In the genomic region with DNA sequence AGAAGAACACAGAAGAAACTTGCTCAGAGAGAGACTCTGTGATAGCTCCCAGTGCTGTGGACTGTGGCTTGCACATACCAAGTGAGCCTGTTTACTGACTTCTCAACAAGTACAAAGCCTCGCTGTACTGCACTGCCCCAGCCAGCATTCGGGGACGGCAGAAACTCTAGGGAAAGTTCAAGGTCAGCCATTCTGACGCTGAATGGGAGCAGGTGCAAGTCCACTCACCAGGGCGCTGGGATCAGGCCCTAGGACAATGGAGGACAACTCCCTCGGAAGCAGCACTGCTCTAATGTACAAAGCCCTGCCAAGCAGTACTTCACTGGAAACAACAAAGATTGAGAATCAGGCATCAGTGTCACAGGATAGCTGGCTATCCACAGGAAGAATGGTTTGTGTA, we compare ENCODE assay signal across 13 mouse cellular contexts. TPM values are rescaled to one million over a fixed set of nuclear protein-coding genes. Genes with fewer than 3 reads are reported as not detected.
DNase-seq lines count a peak whose midpoint lies in the region; ATAC-seq and TF ChIP-seq lines count a peak whose summit lies in the region.
"Had no signal": no experiment of that assay in that cellular context is flagged by ENCODE, and none has a peak within 500 bp of the region (broad histone marks: within the 10 kb centered on the region; RNA-seq: fewer than 3 reads in every experiment).

No protein-coding gene starts in this region.

- peak; percentile 98 for TF ChIP-seq EP300 in ES-Bruce4 (IDR thresholded peaks at IDR 0.05; ENCODE audit: insufficient read depth, low read depth, low read length)

- H3K27me3 ChIP-seq in intestine, embryonic 15.5 days (replicated peaks): no peaks in the 10 kb centered on the region
- H3K27me3 ChIP-seq in intestine, embryonic 16.5 days (replicated peaks; ENCODE audit: control insufficient read depth, insufficient read depth, low read length): no peaks in the 10 kb centered on the region
- no peaks in the 10 kb centered on the region for H3K27me3 ChIP-seq in ES-Bruce4 (ENCODE audit: control insufficient read depth, insufficient read depth, low read length, poor library complexity, severe bottlenecking)
- H3K27me3 ChIP-seq: hindbrain, embryonic 13.5 days; limb, embryonic 12.5 days had no signal

- 59% methylated on average over 6 of the region's 6 CpGs for WGBS in intestine, embryonic 15.5 days
- 44% methylated on average over 6 of the region's 6 CpGs for WGBS in intestine, embryonic 16.5 days

- TF ChIP-seq CTCF in ES-Bruce4 (IDR thresholded peaks at IDR 0.05; ENCODE audit: low read depth, low read length): no peak
- TF ChIP-seq CTCF in brain, embryonic 14.5 days (IDR thresholded peaks at IDR 0.05; ENCODE audit: borderline replicate concordance, extremely low read depth, insufficient read depth, insufficient read length): no peak

- no peaks in the 10 kb centered on the region for H3K9me3 ChIP-seq in intestine, embryonic 15.5 days
- no peaks in the 10 kb centered on the region for H3K9me3 ChIP-seq in intestine, embryonic 16.5 days (ENCODE audit: control insufficient read depth, low read length)
- H3K9me3 ChIP-seq in ES-Bruce4 (replicated peaks; ENCODE audit: control insufficient read depth, insufficient read depth, low read length, poor library complexity, severe bottlenecking): peaks cover 18% of the 10 kb centered on the region
- H3K9me3 ChIP-seq: hindbrain, embryonic 13.5 days; limb, embryonic 12.5 days had no signal

- H3K4me1 ChIP-seq in intestine, embryonic 15.5 days (replicated peaks): no peaks in the 10 kb centered on the region
- H3K4me1 ChIP-seq in intestine, embryonic 16.5 days (ENCODE audit: control insufficient read depth, insufficient read depth, low read length): no peaks in the 10 kb centered on the region
- H3K4me1 ChIP-seq in ES-Bruce4 (ENCODE audit: control insufficient read depth, insufficient read depth, low read length): peaks cover 5% of the 10 kb centered on the region

- H3K4me2 ChIP-seq in intestine, embryonic 15.5 days (replicated peaks): no peak overlapping the region
- no peak overlapping the region for H3K4me2 ChIP-seq in intestine, embryonic 16.5 days (ENCODE audit: low read depth, low read length)
- H3K4me2 ChIP-seq: hindbrain, embryonic 13.5 days; limb, embryonic 12.5 days had no signal

- intact Hi-C loops in left cerebral cortex, postnatal 10 days (cut with DNase I): no loop called here

- no peaks in the 10 kb centered on the region for H3K36me3 ChIP-seq in intestine, embryonic 15.5 days
- H3K36me3 ChIP-seq in intestine, embryonic 16.5 days (ENCODE audit: control insufficient read depth, insufficient read depth, low read length): 0 out of 2 replicates have a peak, but pooled peaks cover 2% of the 10 kb centered on the region
- peaks cover 12% of the 10 kb centered on the region for H3K36me3 ChIP-seq in ES-Bruce4 (ENCODE audit: control insufficient read depth, insufficient read depth, low read length, poor library complexity, severe bottlenecking)

- TF ChIP-seq POLR2A in ES-Bruce4 (IDR thresholded peaks at IDR 0.05; ENCODE audit: insufficient read depth, low read length): no peak
- no peak for TF ChIP-seq POLR2A in brain, embryonic 14.5 days (IDR thresholded peaks at IDR 0.05; ENCODE audit: borderline replicate concordance, extremely low read depth, insufficient read depth, insufficient read length, poor library complexity, severe bottlenecking)

- ATAC-seq in intestine, embryonic 15.5 days: 0 out of 2 replicates have a peak, but pooled peaks have one; percentile 25
- ATAC-seq in intestine, embryonic 16.5 days: no peak

- peak; percentile 5 for DNase-seq in embryo, embryonic 10 days (ENCODE audit: low spot score)
- DNase-seq in embryo, embryonic 9.5 days (ENCODE audit: extremely low spot score): no peak
- peak; percentile 7 for DNase-seq in brain, embryonic 14.5 days (ENCODE audit: low read depth)
- DNase-seq in left cerebral cortex, postnatal 10 days (ENCODE audit: extremely low spot score in 1 of 2, low spot score in 2 of 2): no peak
- DNase-seq in right cerebral cortex, postnatal 14 days: no peak
- DNase-seq: cerebellum, adult 11-12 months; kidney, adult 9 months; layer of hippocampus, adult 9-11 months had no signal

- H3K9ac ChIP-seq in intestine, embryonic 15.5 days: no peak overlapping the region
- H3K9ac ChIP-seq in intestine, embryonic 16.5 days (ENCODE audit: low read depth, low read length): no peak overlapping the region
- no peak overlapping the region for H3K9ac ChIP-seq in ES-Bruce4 (ENCODE audit: low read depth, poor library complexity, severe bottlenecking)
- H3K9ac ChIP-seq: hindbrain, embryonic 13.5 days; limb, embryonic 12.5 days had no signal

- no peak overlapping the region for H3K27ac ChIP-seq in intestine, embryonic 15.5 days
- no peak overlapping the region for H3K27ac ChIP-seq in intestine, embryonic 16.5 days (ENCODE audit: low read length)
- H3K27ac ChIP-seq in ES-Bruce4 (ENCODE audit: insufficient read depth, low read length): peak overlapping the region; percentile 91
- H3K27ac ChIP-seq: hindbrain, embryonic 13.5 days; limb, embryonic 12.5 days had no signal

- H3K4me3 ChIP-seq in intestine, embryonic 15.5 days (replicated peaks): no peak overlapping the region
- no peak overlapping the region for H3K4me3 ChIP-seq in intestine, embryonic 16.5 days (ENCODE audit: low read length)
- H3K4me3 ChIP-seq in ES-Bruce4 (ENCODE audit: low read depth, low read length): no peak overlapping the region
- H3K4me3 ChIP-seq: hindbrain, embryonic 13.5 days; limb, embryonic 12.5 days had no signal

RNA-seq across cellular contexts. Expression of a gene that starts 16.2 kb away (rescaled TPM):
- polyA plus RNA-seq in intestine, embryonic 15.5 days (2015; fragmentation: Nextera tagmentation; extraction: Ambion mirVana): 544 and 685 TPM in 2 replicates
- 613 and 620 TPM in 2 replicates for polyA plus RNA-seq in intestine, embryonic 16.5 days (2015; fragmentation: Nextera tagmentation; extraction: Ambion mirVana)
- 212 and 245 TPM in 2 replicates for polyA plus RNA-seq in ES-Bruce4 (2011; ENCODE audit: insufficient read depth, insufficient read length, low read depth, missing spikeins)
- 76.9 and 99.6 TPM in 2 replicates for polyA plus RNA-seq in brain, embryonic 14.5 days (2012; rRNA removed)
- 100 to 1,000 TPM; 246 TPM for total RNA-seq in left cerebral cortex, postnatal 10 days (2021)

Comparison
In these comparisons a context has a peak if more than half of its experiments do, and no peak if none do; other contexts are left out.
1. DNase-seq: peak in embryo, embryonic 10 days (single experiment) and brain, embryonic 14.5 days (single experiment); none in embryo, embryonic 9.5 days (single experiment), left cerebral cortex, postnatal 10 days (0 of 2) and right cerebral cortex, postnatal 14 days (single experiment).